Mouse (Mus musculus) liver, embryonic 11.5 days (tissue): ENCODE measurements around the gene Scfd2. TPM values are rescaled to one million over a fixed set of nuclear protein-coding genes. Genes with fewer than 3 reads are reported as not detected.

Experiments
- ATAC-seq: fragments of 200-750 bp; cut with Nextera tagmentation; replicated peaks from 2 replicates; pipeline ENCODE4 v1.8.0; 2017; ENCODE audit warnings: moderate number of reproducible peaks, mild to moderate bottlenecking, moderate TSS enrichment, moderate library complexity; ENCODE audit not compliant: low FRiP score
- DNase-seq: peaks from one replicate; pipeline ENCODE4 v3.0.0-alpha.2; 2017; ENCODE audit warnings: low spot score
- H3K27ac ChIP-seq: fragments of 300-500 bp; sonication (generic); 2 replicates; pipeline ENCODE4 v1.5.1; 2014; ENCODE audit warnings: mild to moderate bottlenecking, low read depth, low read length, control low read depth
- H3K27me3 ChIP-seq: fragments of 300-500 bp; sonication (generic); replicated peaks from 2 replicates; pipeline ENCODE4 v1.6.1; 2014; ENCODE audit warnings: low read length, mixed read lengths; ENCODE audit not compliant: control insufficient read depth, insufficient read depth
- H3K36me3 ChIP-seq: fragments of 300-500 bp; sonication (generic); 2 replicates; pipeline ENCODE4 v1.6.1; 2014; ENCODE audit warnings: mild to moderate bottlenecking, low read length, moderate library complexity, mixed read lengths; ENCODE audit not compliant: control insufficient read depth, insufficient read depth
- H3K4me1 ChIP-seq: fragments of 300-500 bp; sonication (generic); replicated peaks from 2 replicates; pipeline ENCODE4 v1.6.1; 2014; ENCODE audit warnings: low read length, mixed read lengths; ENCODE audit not compliant: control insufficient read depth, insufficient read depth
- H3K4me2 ChIP-seq: fragments of 300-500 bp; sonication (generic); 2 replicates; pipeline ENCODE4 v1.6.1; 2014; ENCODE audit warnings: mild to moderate bottlenecking, control low read depth, moderate library complexity
- H3K4me3 ChIP-seq: fragments of 300-500 bp; sonication (generic); 2 replicates; pipeline ENCODE4 v1.5.1; 2014; ENCODE audit warnings: low read depth, low read length, control low read depth
- H3K9ac ChIP-seq: fragments of 300-500 bp; sonication (generic); 2 replicates; pipeline ENCODE4 v1.6.1; 2014; ENCODE audit warnings: low read depth, low read length, control low read depth
- H3K9me3 ChIP-seq: fragments of 300-500 bp; sonication (generic); 2 replicates; pipeline ENCODE4 v1.6.1; 2016; ENCODE audit warnings: low read length, inconsistent platforms, mixed read lengths; ENCODE audit not compliant: control insufficient read depth
- WGBS: fragments of 180-500 bp; shearing (Covaris S2); extraction: QIAGEN DNeasy Blood & Tissue Kit; methylation state at CpG from one replicate; pipeline ENCODE4 v1.1.7; 2014; 5-methylcytosine and 5-hydroxymethylcytosine counted together
- polyA plus RNA-seq: library from polyadenylated mRNA; unstranded; fragments of >200 nt; fragmentation: Nextera tagmentation; extraction: Ambion mirVana; gene quantifications from 2 replicates; pipeline ENCODE4 v1.2.1, GENCODE M21; 2014

Gene Scfd2
- polyA plus RNA-seq, 1 experiment from 2014 or later: 20.7 TPM

GRCm38 (mm10) chr5:74162013-74162412, 369.5 kb downstream of the Scfd2 start:
- H3K27me3 ChIP-seq: no peaks in the 10 kb centered on the region
- H3K9ac ChIP-seq: no peak overlapping the region
- no peak overlapping the region for H3K4me2 ChIP-seq
- H3K9me3 ChIP-seq: no peaks in the 10 kb centered on the region
- no peak overlapping the region for H3K4me3 ChIP-seq
- H3K27ac ChIP-seq: no peak overlapping the region
- no peaks in the 10 kb centered on the region for H3K36me3 ChIP-seq
- WGBS: 54% methylated on average over 3 of the region's 3 CpGs
- no peak for DNase-seq
- ATAC-seq: no peak
- no peaks in the 10 kb centered on the region; the same call in none of the 2 replicates for H3K4me1 ChIP-seq

GRCm38 (mm10) chr5:74161297-74161926, 370.1 kb downstream of the Scfd2 start:
- ATAC-seq (no peak), DNase-seq (peak; percentile 49)
- 42% methylated on average over 15 of the region's 15 CpGs for WGBS
- Histone ChIP-seq H3K4me2 (no peak overlapping the region), H3K4me3 (no peak overlapping the region), H3K27ac (no peak overlapping the region), H3K36me3 (no peaks in the 10 kb centered on the region), H3K9ac (no peak overlapping the region), H3K9me3 (no peaks in the 10 kb centered on the region), H3K4me1 (no peaks in the 10 kb centered on the region; the same call in none of the 2 replicates), H3K27me3 (no peaks in the 10 kb centered on the region)

- ATAC-seq (no peak), DNase-seq (no peak)
- no peaks in the 10 kb centered on the region for H3K36me3 ChIP-seq
- no peaks in the 10 kb centered on the region for H3K9me3 ChIP-seq
- 42% methylated on average over 4 of the region's 4 CpGs for WGBS
- H3K4me1 ChIP-seq: no peaks in the 10 kb centered on the region; the same call in none of the 2 replicates
- H3K9ac ChIP-seq: no peak overlapping the region
- no peaks in the 10 kb centered on the region for H3K27me3 ChIP-seq
- no peak overlapping the region for H3K4me2 ChIP-seq
- H3K4me3 ChIP-seq: no peak overlapping the region
- no peak overlapping the region; the same call in 1 of the 2 replicates for H3K27ac ChIP-seq
These were observed 371.2 kb downstream of the Scfd2 start for GRCm38 (mm10) chr5:74160349-74160748.

- H3K27ac ChIP-seq: no peak overlapping the region
- H3K36me3 ChIP-seq: no peaks in the 10 kb centered on the region
- H3K4me1 ChIP-seq: no peaks in the 10 kb centered on the region; the same call in none of the 2 replicates
- no peaks in the 10 kb centered on the region for H3K27me3 ChIP-seq
- ATAC-seq (no peak), DNase-seq (no peak)
- no peak overlapping the region for H3K4me2 ChIP-seq
- WGBS: 47% methylated on average over 7 of the region's 7 CpGs
- H3K9ac ChIP-seq: no peak overlapping the region
- no peaks in the 10 kb centered on the region for H3K9me3 ChIP-seq
- no peak overlapping the region for H3K4me3 ChIP-seq
These were observed 371.7 kb downstream of the Scfd2 start for GRCm38 (mm10) chr5:74159906-74160305.

- no peaks in the 10 kb centered on the region; the same call in none of the 2 replicates for H3K4me1 ChIP-seq
- no peak for DNase-seq
- no peak overlapping the region for H3K4me2 ChIP-seq
These were observed 372.5 kb downstream of the Scfd2 start for GRCm38 (mm10) chr5:74158929-74159632.

GRCm38 (mm10) chr5:74155860-74156351, 375.7 kb downstream of the Scfd2 start:
- H3K36me3 ChIP-seq: no peaks in the 10 kb centered on the region
- WGBS: 72% methylated on average over 7 of the region's 7 CpGs

More at GRCm38 (mm10) chr5:74158929-74159632, 372.5 kb downstream of the Scfd2 start:
- Histone ChIP-seq H3K27me3 (no peaks in the 10 kb centered on the region), H3K9ac (no peak overlapping the region), H3K27ac (no peak overlapping the region), H3K36me3 (no peaks in the 10 kb centered on the region), H3K9me3 (no peaks in the 10 kb centered on the region), H3K4me3 (no peak overlapping the region)
- ATAC-seq: no peak
- 84% methylated on average over 6 of the region's 6 CpGs for whole genome bisulfite sequencing

More at GRCm38 (mm10) chr5:74155860-74156351, 375.7 kb downstream of the Scfd2 start:
- no peak overlapping the region for H3K27ac ChIP-seq
- ATAC-seq (no peak), DNase-seq (no peak)
- H3K9me3 ChIP-seq: no peaks in the 10 kb centered on the region
- H3K4me1 ChIP-seq: no peaks in the 10 kb centered on the region; the same call in 1 of the 2 replicates
- no peak overlapping the region for H3K4me2 ChIP-seq
- no peak overlapping the region for H3K9ac ChIP-seq
- H3K4me3 ChIP-seq: no peak overlapping the region
- no peaks in the 10 kb centered on the region for H3K27me3 ChIP-seq

Other genes with a start within 250 kb of the Scfd2 start
- 83.8 and 88.7 TPM in 2 replicates for gene Fip1l1, start 3.7 kb upstream of the Scfd2 start, polyA plus RNA-seq
- 0.49 and 0.52 TPM in 2 replicates for gene Lnx1, start 171.2 kb upstream of the Scfd2 start, polyA plus RNA-seq